Mouse (Mus musculus): Measurements from ENCODE around the gene Olfr765.
"Not testable (repeated sequence)": the region's sequence is repeated elsewhere in the genome, so short reads cannot be mapped to it uniquely, and the experiment has no call there.

Olfr765 gene

GRCm38 (mm10) chr10:129049898-129050297, at the start of gene Olfr765:
Gene Olfr765, minus strand, starts transcription at chr10:129049998.
- not testable (repeated sequence) for DNase-seq (ENCODE audit: low spot score)

- DNase-seq (ENCODE audit: low spot score): no peak
Observed at GRCm38 (mm10) chr10:129099275-129099674, 49.5 kb upstream of the Olfr765 start, which contains the start of gene Olfr768. Gene Olfr768, minus strand, starts transcription at chr10:129099375.

DNA sequence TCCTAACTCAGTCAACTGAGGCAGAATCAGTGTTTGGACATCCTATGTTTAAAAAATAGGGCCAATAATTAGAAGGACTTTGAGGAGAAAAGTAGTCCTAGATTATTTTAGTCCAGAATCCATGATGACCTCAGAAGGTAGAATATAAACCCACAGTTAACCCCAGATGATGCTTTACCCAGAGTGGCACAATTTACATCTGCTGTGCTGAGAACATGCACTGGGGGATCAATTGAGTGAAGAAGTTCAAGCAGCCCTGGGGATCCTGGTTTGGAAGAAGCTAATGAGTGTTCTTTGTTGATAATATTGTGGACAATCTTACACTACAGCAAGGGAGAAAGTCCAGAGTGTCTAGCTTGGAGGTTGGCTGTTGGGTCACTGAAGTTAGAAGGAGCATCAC, 33.0 kb upstream of the Olfr765 start, which contains the start of gene Olfr767:
Gene Olfr767, minus strand, starts transcription at position 101 of the 400 bp plus-strand sequence.
- not testable (repeated sequence) for DNase-seq (ENCODE audit: low spot score)

DNA sequence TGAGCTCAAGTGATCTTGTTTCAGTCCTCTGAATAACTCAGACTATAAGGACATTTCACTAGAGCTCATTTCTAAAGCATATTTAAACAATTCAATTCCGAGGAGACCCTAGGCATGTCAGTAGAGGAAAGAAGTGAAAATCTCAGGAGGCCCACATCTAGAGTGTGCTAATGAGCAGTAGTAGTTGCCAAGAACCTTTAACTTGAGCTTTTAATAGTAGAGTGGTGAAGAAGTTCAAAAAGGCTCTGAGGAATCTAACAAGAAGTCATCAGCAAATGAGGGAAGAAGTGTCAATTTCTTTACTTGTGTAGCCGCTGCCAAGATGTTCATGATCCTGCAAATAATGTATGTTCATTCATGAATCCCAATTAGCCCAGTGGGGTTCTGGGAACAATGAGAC, 19.1 kb upstream of the Olfr765 start, which contains the start of gene Olfr766-ps1:
Gene Olfr766-ps1, minus strand, starts transcription at position 101 of the 400 bp plus-strand sequence.
- DNase-seq (ENCODE audit: low spot score): no peak

DNA sequence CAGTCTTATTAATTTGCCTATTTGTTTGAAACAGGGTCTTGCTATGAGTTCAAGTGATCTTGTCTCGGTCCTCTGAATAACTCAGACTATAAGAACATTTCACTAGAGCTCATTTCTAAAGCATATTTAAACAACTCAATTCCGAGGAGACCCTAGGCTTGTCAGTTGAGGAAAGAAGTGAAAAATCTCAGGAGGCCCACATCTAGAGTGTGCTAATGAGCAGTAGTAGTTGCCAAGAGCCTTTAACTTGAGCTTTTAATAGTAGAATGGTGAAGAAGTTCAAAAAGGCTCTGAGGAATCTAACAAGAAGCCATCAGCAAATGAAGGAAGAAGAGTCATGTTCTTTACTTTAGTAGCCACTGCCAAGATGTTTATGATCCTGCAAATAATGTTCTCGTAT, 10.0 kb downstream of the Olfr765 start, which contains the start of gene Olfr764-ps1:
Gene Olfr764-ps1, minus strand, starts transcription at position 101 of the 400 bp plus-strand sequence.
- DNase-seq (ENCODE audit: low spot score): no peak

DNA sequence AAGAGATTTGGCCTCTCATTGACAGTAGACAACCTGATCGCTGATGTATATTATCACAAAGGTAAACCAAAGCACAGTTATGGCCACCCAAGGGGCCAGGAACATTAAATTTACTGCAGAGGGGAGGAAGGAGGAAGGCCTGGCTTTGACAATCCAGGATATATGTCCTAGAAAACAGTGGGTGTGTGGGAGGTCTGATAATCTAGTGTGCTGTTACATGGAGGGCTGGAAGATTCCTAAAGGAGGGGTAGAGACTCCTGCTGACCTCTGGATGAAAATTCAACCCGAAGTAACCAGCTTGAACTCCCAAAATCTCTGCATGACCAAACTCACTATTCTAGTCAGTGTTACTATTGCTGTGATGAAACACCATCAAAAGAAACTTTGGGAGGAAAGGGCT, 21.5 kb downstream of the Olfr765 start:
- no peak for DNase-seq (ENCODE audit: low spot score)

DNA sequence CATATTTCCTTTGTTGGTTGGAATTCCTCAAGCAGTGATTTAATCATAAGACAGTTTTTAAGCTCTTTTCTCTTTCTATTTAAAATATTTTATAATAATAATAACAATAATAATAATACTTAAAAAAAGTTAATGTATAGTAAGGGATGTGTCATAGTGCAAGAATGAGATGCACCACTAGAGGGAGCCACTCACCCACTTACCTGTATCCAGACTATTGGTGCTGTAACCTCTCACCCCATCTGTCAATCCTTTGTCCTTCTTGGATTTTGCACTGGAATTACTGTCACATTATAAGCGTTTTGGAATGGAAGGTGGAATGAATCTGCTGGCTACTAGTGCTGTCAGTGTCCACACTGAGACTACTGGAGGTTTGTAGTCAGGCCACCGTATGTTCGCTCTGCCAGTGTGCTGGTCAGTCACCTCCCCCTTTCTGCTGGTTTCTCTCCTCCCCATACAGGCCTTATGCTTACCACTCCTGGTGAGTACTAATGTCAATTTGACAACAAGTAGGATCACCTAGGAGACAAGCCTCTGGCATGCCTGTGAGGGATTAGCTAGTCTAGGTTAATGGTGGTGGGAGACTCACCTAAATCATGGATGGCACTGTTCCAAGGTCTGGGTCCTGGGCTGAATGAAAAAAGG, 23.7 kb downstream of the Olfr765 start:
- no peak for DNase-seq (ENCODE audit: low spot score)

GRCm38 (mm10) chr10:129023319-129023718, 26.5 kb downstream of the Olfr765 start:
- no peak for DNase-seq (ENCODE audit: low spot score)

- no peak for DNase-seq (ENCODE audit: low spot score)
Observed at GRCm38 (mm10) chr10:129014477-129014876, 35.3 kb downstream of the Olfr765 start.

- not testable (repeated sequence) for DNase-seq (ENCODE audit: low spot score)
Observed at GRCm38 (mm10) chr10:129011511-129011910, 38.3 kb downstream of the Olfr765 start.

- no peak for DNase-seq (ENCODE audit: low spot score)
Observed at GRCm38 (mm10) chr10:129010288-129010841, 39.4 kb downstream of the Olfr765 start, which contains the start of gene Olfr763. Gene Olfr763, plus strand, starts transcription at chr10:129010791.

- no peak for DNase-seq (ENCODE audit: low spot score)
Observed at GRCm38 (mm10) chr10:129004032-129004920, 45.5 kb downstream of the Olfr765 start.

GRCm38 (mm10) chr10:128996523-128997040, 53.2 kb downstream of the Olfr765 start:
- DNase-seq (ENCODE audit: low spot score): no peak

GRCm38 (mm10) chr10:128995796-128996195, 54.0 kb downstream of the Olfr765 start:
- DNase-seq (ENCODE audit: low spot score): no peak
